Mouse (Mus musculus): ENCODE results near the gene Iqcf1. TPM values are rescaled to one million over a fixed set of nuclear protein-coding genes. Genes with fewer than 3 reads are reported as not detected.

Iqcf1 gene
- total RNA-seq, 1 experiment, result 1.7 TPM

DNA sequence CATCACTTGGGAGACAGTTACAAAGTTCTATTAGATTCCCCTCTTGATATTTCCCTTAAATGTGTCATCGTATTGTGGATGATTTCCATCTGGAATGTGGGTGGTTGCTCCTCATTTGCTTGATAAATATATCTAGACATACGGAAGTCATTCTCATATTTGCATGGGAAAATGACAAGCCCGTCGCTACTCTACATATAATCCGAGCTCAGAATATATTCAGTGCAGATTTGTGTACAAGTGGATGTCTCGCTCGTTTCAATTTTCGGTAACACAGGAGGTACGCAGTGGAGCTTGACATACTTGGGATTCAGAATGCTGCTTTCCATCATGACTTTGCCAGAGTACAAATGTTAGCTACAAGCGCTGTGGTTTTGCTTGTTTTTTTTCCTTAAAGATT lies 9.6 kb downstream of the Iqcf1 start:
- Histone ChIP-seq H3K4me3 (ENCODE audit: insufficient read depth in 1 of 2, low read depth in 1 of 2, low read length in 2 of 2, poor library complexity in 1 of 2, severe bottlenecking in 1 of 2) (no peak overlapping the region), H3K36me3 (ENCODE audit: control insufficient read depth, insufficient read depth, low read length, poor library complexity, severe bottlenecking) (no peaks in the 10 kb centered on the region), H3K4me1 (ENCODE audit: control insufficient read depth in 2 of 2, insufficient read depth in 2 of 2, low read length in 2 of 2, poor library complexity in 1 of 2) (no peaks in the 10 kb centered on the region), H3K27ac (ENCODE audit: insufficient read depth, low read depth, low read length, poor library complexity, severe bottlenecking) (no peak overlapping the region), H3K9ac (ENCODE audit: insufficient read depth, low read depth, low read length, poor library complexity, severe bottlenecking) (no peak overlapping the region), H3K9me3 (ENCODE audit: control insufficient read depth, insufficient read depth, low read depth, low read length) (no peaks in the 10 kb centered on the region)
- no peak for TF ChIP-seq CHD2 (IDR thresholded peaks at IDR 0.05; ENCODE audit: low read depth, low read length)
- TF ChIP-seq MAFK (IDR thresholded peaks at IDR 0.05; ENCODE audit: insufficient read depth, low read depth, low read length), result no peak
- no peak for TF ChIP-seq HCFC1 (IDR thresholded peaks at IDR 0.05; ENCODE audit: borderline replicate concordance, insufficient read depth, low read length)
- TF ChIP-seq ZC3H11A (IDR thresholded peaks at IDR 0.05; ENCODE audit: borderline replicate concordance, low read depth, low read length), result no peak
- TF ChIP-seq ZNF384 (IDR thresholded peaks at IDR 0.05; ENCODE audit: low read depth, low read length), result no peak
- in situ Hi-C loops (cut with MboI; ENCODE audit: low sequenced_read_pairs in 2 of 2, unreplicated experiment in 2 of 2), result no loop called here
- no peak for DNase-seq (ENCODE audit: low read depth, low spot score)

GRCm38 (mm10) chr9:106512729-106513450 lies 13.1 kb downstream of the Iqcf1 start:
- Histone ChIP-seq H3K27ac (ENCODE audit: insufficient read depth, low read depth, low read length, poor library complexity, severe bottlenecking) (no peak overlapping the region), H3K4me3 (ENCODE audit: insufficient read depth in 1 of 2, low read depth in 1 of 2, low read length in 2 of 2, poor library complexity in 1 of 2, severe bottlenecking in 1 of 2) (no peak overlapping the region), H3K9me3 (ENCODE audit: control insufficient read depth, insufficient read depth, low read depth, low read length) (no peaks in the 10 kb centered on the region), H3K9ac (ENCODE audit: insufficient read depth, low read depth, low read length, poor library complexity, severe bottlenecking) (no peak overlapping the region), H3K36me3 (ENCODE audit: control insufficient read depth, insufficient read depth, low read length, poor library complexity, severe bottlenecking) (no peaks in the 10 kb centered on the region), H3K4me1 (ENCODE audit: control insufficient read depth in 2 of 2, insufficient read depth in 2 of 2, low read length in 2 of 2, poor library complexity in 1 of 2) (no peaks in the 10 kb centered on the region)
- in situ Hi-C loops (cut with MboI; ENCODE audit: low sequenced_read_pairs in 2 of 2, unreplicated experiment in 2 of 2), result no loop called here
- TF ChIP-seq MAFK (IDR thresholded peaks at IDR 0.05; ENCODE audit: insufficient read depth, low read depth, low read length) (no peak), ZNF384 (IDR thresholded peaks at IDR 0.05; ENCODE audit: low read depth, low read length) (no peak)
- DNase-seq (ENCODE audit: low read depth, low spot score), result no peak

- Histone ChIP-seq H3K4me1 (ENCODE audit: control insufficient read depth in 2 of 2, insufficient read depth in 2 of 2, low read length in 2 of 2, poor library complexity in 1 of 2) (no peaks in the 10 kb centered on the region), H3K9me3 (ENCODE audit: control insufficient read depth, insufficient read depth, low read depth, low read length) (no peaks in the 10 kb centered on the region), H3K9ac (ENCODE audit: insufficient read depth, low read depth, low read length, poor library complexity, severe bottlenecking) (no peak overlapping the region), H3K36me3 (ENCODE audit: control insufficient read depth, insufficient read depth, low read length, poor library complexity, severe bottlenecking) (no peaks in the 10 kb centered on the region), H3K4me3 (ENCODE audit: insufficient read depth in 1 of 2, low read depth in 1 of 2, low read length in 2 of 2, poor library complexity in 1 of 2, severe bottlenecking in 1 of 2) (no peak overlapping the region), H3K27ac (ENCODE audit: insufficient read depth, low read depth, low read length, poor library complexity, severe bottlenecking) (no peak overlapping the region)
- no peak for DNase-seq (ENCODE audit: low read depth, low spot score)
- TF ChIP-seq ZNF384 (IDR thresholded peaks at IDR 0.05; ENCODE audit: low read depth, low read length) (no peak), CHD2 (IDR thresholded peaks at IDR 0.05; ENCODE audit: low read depth, low read length) (no peak), ZC3H11A (IDR thresholded peaks at IDR 0.05; ENCODE audit: borderline replicate concordance, low read depth, low read length) (no peak), HCFC1 (IDR thresholded peaks at IDR 0.05; ENCODE audit: borderline replicate concordance, insufficient read depth, low read length) (no peak), MAFK (IDR thresholded peaks at IDR 0.05; ENCODE audit: insufficient read depth, low read depth, low read length) (no peak)
- in situ Hi-C loops (cut with MboI; ENCODE audit: low sequenced_read_pairs in 2 of 2, unreplicated experiment in 2 of 2), result no loop called here
Measured at GRCm38 (mm10) chr9:106513566-106513965, 13.8 kb downstream of the Iqcf1 start.

GRCm38 (mm10) chr9:106514273-106514672 lies 14.5 kb downstream of the Iqcf1 start, which contains the start of gene Iqcf5:
Gene Iqcf5 (plus strand): TSS chr9:106514573.
- in situ Hi-C loops (cut with MboI; ENCODE audit: low sequenced_read_pairs in 2 of 2, unreplicated experiment in 2 of 2), result no loop called here
- H3K9ac ChIP-seq (ENCODE audit: insufficient read depth, low read depth, low read length, poor library complexity, severe bottlenecking), result no peak within 1 kb of the TSS
- H3K4me3 ChIP-seq (ENCODE audit: insufficient read depth in 1 of 2, low read depth in 1 of 2, low read length in 2 of 2, poor library complexity in 1 of 2, severe bottlenecking in 1 of 2), result no peak within 1 kb of the TSS
- no peaks in the 10 kb centered on the region for H3K4me1 ChIP-seq (ENCODE audit: control insufficient read depth in 2 of 2, insufficient read depth in 2 of 2, low read length in 2 of 2, poor library complexity in 1 of 2)
- no peak for TF ChIP-seq MAFK (IDR thresholded peaks at IDR 0.05; ENCODE audit: insufficient read depth, low read depth, low read length)
- TF ChIP-seq HCFC1 (IDR thresholded peaks at IDR 0.05; ENCODE audit: borderline replicate concordance, insufficient read depth, low read length), result no peak
- TF ChIP-seq ZNF384 (IDR thresholded peaks at IDR 0.05; ENCODE audit: low read depth, low read length), result no peak
- TF ChIP-seq CHD2 (IDR thresholded peaks at IDR 0.05; ENCODE audit: low read depth, low read length), result no peak
- TF ChIP-seq ZC3H11A (IDR thresholded peaks at IDR 0.05; ENCODE audit: borderline replicate concordance, low read depth, low read length), result no peak
- no peaks in the 10 kb centered on the region for H3K36me3 ChIP-seq (ENCODE audit: control insufficient read depth, insufficient read depth, low read length, poor library complexity, severe bottlenecking)
- H3K9me3 ChIP-seq (ENCODE audit: control insufficient read depth, insufficient read depth, low read depth, low read length), result no peaks in the 10 kb centered on the region
- no peak within 1 kb of the TSS for H3K27ac ChIP-seq (ENCODE audit: insufficient read depth, low read depth, low read length, poor library complexity, severe bottlenecking)
- no peak for DNase-seq (ENCODE audit: low read depth, low spot score)
